Mouse (Mus musculus) 3134 (cell line): ENCODE data around the gene Stxbp1.

Experiments
- DNase-seq: peaks from one replicate; pipeline ENCODE4 v3.0.0-alpha.2; 2011; ENCODE audit warnings: low spot score; ENCODE audit not compliant: insufficient read length; ENCODE audit errors: extremely low read depth

Gene Stxbp1

GRCm38 (mm10) chr2:32761361-32761760 lies 85.7 kb downstream of the Stxbp1 start:
- no peak for DNase-seq

GRCm38 (mm10) chr2:32759001-32759400 lies 88.0 kb downstream of the Stxbp1 start:
- no peak for DNase-seq

GRCm38 (mm10) chr2:32758503-32758902 lies 88.5 kb downstream of the Stxbp1 start:
- no peak for DNase-seq

GRCm38 (mm10) chr2:32757056-32757845 lies 89.8 kb downstream of the Stxbp1 start, which contains the start of gene Tor2a:
Tor2a (plus strand) TSS chr2:32757234.
- peak; percentile 93 for DNase-seq

GRCm38 (mm10) chr2:32756674-32757055 lies 90.4 kb downstream of the Stxbp1 start:
- DNase-seq: no peak

GRCm38 (mm10) chr2:32752181-32752580 lies 94.9 kb downstream of the Stxbp1 start:
- DNase-seq: no peak

GRCm38 (mm10) chr2:32751665-32752033 lies 95.4 kb downstream of the Stxbp1 start:
- DNase-seq: no peak

GRCm38 (mm10) chr2:32750887-32751664 lies 96.0 kb downstream of the Stxbp1 start:
- peak; percentile 85 for DNase-seq

GRCm38 (mm10) chr2:32750199-32750598 lies 96.8 kb downstream of the Stxbp1 start:
- no peak for DNase-seq

- no peak for DNase-seq
Observed at GRCm38 (mm10) chr2:32749082-32749481, 98.0 kb downstream of the Stxbp1 start.

GRCm38 (mm10) chr2:32744272-32744982 lies 102.6 kb downstream of the Stxbp1 start:
- DNase-seq: no peak

- DNase-seq: no peak
Observed at GRCm38 (mm10) chr2:32742173-32742531, 104.9 kb downstream of the Stxbp1 start.

GRCm38 (mm10) chr2:32741273-32742172 lies 105.5 kb downstream of the Stxbp1 start:
- no peak for DNase-seq

GRCm38 (mm10) chr2:32740916-32741272 lies 106.2 kb downstream of the Stxbp1 start, which contains the start of gene 6330409D20Rik:
6330409D20Rik (minus strand) TSS chr2:32741016.
- no peak for DNase-seq

- DNase-seq: no peak
Observed at GRCm38 (mm10) chr2:32739311-32739710, 107.7 kb downstream of the Stxbp1 start.
